Mouse (Mus musculus) intestine, postnatal 0 days (tissue): ENCODE measurements around the gene Nup35. TPM values are rescaled to one million over a fixed set of nuclear protein-coding genes. Genes with fewer than 3 reads are reported as not detected.

Source experiments
- ATAC-seq: fragments of 200-750 bp; cut with Nextera tagmentation; 2 replicates; pipeline ENCODE4 v1.8.0; 2017; ENCODE audit warnings: mild to moderate bottlenecking, moderate TSS enrichment, moderate library complexity
- H3K27ac ChIP-seq: fragments of 300-500 bp; sonication (generic); 2 replicates; pipeline ENCODE4 v1.5.1; 2014; ENCODE audit warnings: mild to moderate bottlenecking, low read depth, low read length, moderate library complexity
- H3K27me3 ChIP-seq: fragments of 300-500 bp; sonication (generic); replicated peaks from 2 replicates; pipeline ENCODE4 v1.6.1; 2014; ENCODE audit warnings: low read length, mixed read lengths; ENCODE audit not compliant: control insufficient read depth, insufficient read depth
- H3K36me3 ChIP-seq: fragments of 300-500 bp; sonication (generic); 2 replicates; pipeline ENCODE4 v1.6.1; 2014; ENCODE audit warnings: mild to moderate bottlenecking, moderate library complexity; ENCODE audit not compliant: control insufficient read depth, insufficient read depth
- H3K4me1 ChIP-seq: fragments of 300-500 bp; sonication (generic); replicated peaks from 2 replicates; pipeline ENCODE4 v1.6.1; 2014; ENCODE audit warnings: antibody characterized with exemption, low read length, mixed read lengths; ENCODE audit not compliant: control insufficient read depth, insufficient read depth
- H3K4me2 ChIP-seq: fragments of 300-500 bp; sonication (generic); replicated peaks from 2 replicates; pipeline ENCODE4 v1.6.1; 2014; ENCODE audit warnings: low read depth, mild to moderate bottlenecking, moderate library complexity
- H3K4me3 ChIP-seq: fragments of 300-500 bp; sonication (generic); 2 replicates; pipeline ENCODE4 v1.5.1; 2014; ENCODE audit warnings: low read depth, low read length
- H3K9ac ChIP-seq: fragments of 300-500 bp; sonication (generic); 2 replicates; pipeline ENCODE4 v1.6.1; 2014; ENCODE audit warnings: mild to moderate bottlenecking, low read depth, low read length
- H3K9me3 ChIP-seq: fragments of 300-500 bp; sonication (generic); 2 replicates; pipeline ENCODE4 v1.6.1; 2016; ENCODE audit warnings: mixed run types; ENCODE audit not compliant: control insufficient read depth
- CTCF ChIP-seq: sonication (generic); IDR thresholded peaks from 2 replicates; pipeline ENCODE4 v1.5.1; 2016; ENCODE audit warnings: low read depth, mild to moderate bottlenecking, control low read depth, antibody characterized with exemption, moderate library complexity
- WGBS: fragments of 180-500 bp; shearing (Covaris S2); extraction: QIAGEN DNeasy Blood & Tissue Kit; methylation state at CpG from one replicate; pipeline ENCODE4 v1.1.7; 2014; 5-methylcytosine and 5-hydroxymethylcytosine counted together
- polyA plus RNA-seq: library from polyadenylated mRNA; unstranded; fragments of >200 nt; fragmentation: Nextera tagmentation; extraction: Ambion mirVana; gene quantifications from 2 replicates; pipeline ENCODE4 v1.2.1, GENCODE M21; 2015

The Nup35 gene
- polyA plus RNA-seq, 1 experiment from 2014 or later: 13.8 TPM

DNA sequence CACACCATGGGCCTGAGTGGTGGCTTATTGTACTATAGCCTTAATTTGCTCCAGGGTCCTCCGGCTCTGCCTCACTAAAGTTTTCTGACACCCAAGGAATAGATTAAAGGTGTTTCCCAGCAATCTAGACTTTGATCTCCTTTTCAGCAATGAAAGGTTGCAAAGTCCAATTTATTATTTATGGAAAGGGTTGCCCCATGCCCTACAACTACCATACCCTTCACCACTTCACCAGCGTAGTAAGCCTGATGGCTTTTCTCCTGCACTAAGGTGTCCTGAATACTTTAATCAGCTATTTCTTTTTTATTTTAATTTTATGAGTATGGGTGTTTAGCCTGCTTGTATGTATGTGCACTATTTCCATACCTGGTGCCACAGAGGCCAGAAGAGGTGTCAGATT lies 45.6 kb downstream of the Nup35 start:
- TF ChIP-seq CTCF: no peak
- H3K4me3 ChIP-seq: no peak overlapping the region
- no peak overlapping the region for H3K27ac ChIP-seq
- no peaks in the 10 kb centered on the region for H3K27me3 ChIP-seq
- H3K9me3 ChIP-seq: no peaks in the 10 kb centered on the region
- H3K4me1 ChIP-seq: no peaks in the 10 kb centered on the region
- peak; percentile 72 for ATAC-seq
- H3K4me2 ChIP-seq: 0 out of 2 replicates have a peak overlapping the region, but pooled peaks have one; percentile 9
- 50% methylated on average over 2 of the region's 2 CpGs for WGBS
- no peak overlapping the region for H3K9ac ChIP-seq
- H3K36me3 ChIP-seq: peaks cover 5% of the 10 kb centered on the region; the same call in 1 of the 2 replicates

- Histone ChIP-seq H3K27me3 (no peaks in the 10 kb centered on the region), H3K9ac (no peak overlapping the region), H3K4me1 (no peaks in the 10 kb centered on the region), H3K4me3 (no peak overlapping the region), H3K9me3 (no peaks in the 10 kb centered on the region), H3K36me3 (no peaks in the 10 kb centered on the region; the same call in 1 of the 2 replicates), H3K4me2 (no peak overlapping the region), H3K27ac (no peak overlapping the region)
- no peak for ATAC-seq
- TF ChIP-seq CTCF: no peak
- 95% methylated on average over 5 of the region's 5 CpGs for WGBS
Observed at GRCm38 (mm10) chr2:80667396-80667964, 50.4 kb downstream of the Nup35 start.

GRCm38 (mm10) chr2:80669868-80670666 lies 53.0 kb downstream of the Nup35 start:
- WGBS: 76% methylated on average over 11 of the region's 11 CpGs
- no peak overlapping the region for H3K4me2 ChIP-seq
- H3K27me3 ChIP-seq: no peaks in the 10 kb centered on the region
- no peak overlapping the region for H3K4me3 ChIP-seq
- no peaks in the 10 kb centered on the region for H3K9me3 ChIP-seq
- no peaks in the 10 kb centered on the region for H3K4me1 ChIP-seq
- H3K36me3 ChIP-seq: no peaks in the 10 kb centered on the region; the same call in 1 of the 2 replicates
- H3K9ac ChIP-seq: no peak overlapping the region
- peak; percentile 76 for TF ChIP-seq CTCF
- H3K27ac ChIP-seq: no peak overlapping the region
- ATAC-seq: no peak

- WGBS: 89% methylated on average over 8 of the region's 8 CpGs
- TF ChIP-seq CTCF: no peak
- no peak for ATAC-seq
Observed at GRCm38 (mm10) chr2:80678803-80679202, 61.8 kb downstream of the Nup35 start.

DNA sequence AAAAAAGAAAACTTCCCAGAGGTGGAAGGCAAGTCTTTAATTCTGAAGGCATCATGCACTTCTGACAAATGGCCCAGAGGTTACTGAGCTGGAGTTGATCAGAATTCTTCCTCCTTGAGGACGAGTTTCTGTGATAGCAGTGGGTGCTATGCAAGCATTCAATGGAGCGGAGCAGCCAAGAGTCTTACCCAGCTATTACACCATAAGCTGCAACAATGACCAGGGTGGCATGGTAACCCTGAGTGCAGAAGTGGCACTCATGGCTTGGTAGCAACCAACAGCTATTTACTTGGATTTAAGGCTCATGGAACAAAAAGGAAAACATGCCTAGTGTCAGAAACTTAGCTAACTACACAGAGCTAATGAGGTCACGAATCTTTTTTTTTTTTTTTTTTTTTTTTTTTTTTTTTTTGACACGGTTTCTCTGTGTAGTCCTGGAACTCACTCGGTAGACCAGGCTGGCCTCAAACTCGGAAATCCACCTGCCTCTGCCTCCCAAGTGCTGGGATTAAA lies 66.7 kb downstream of the Nup35 start:
- H3K4me2 ChIP-seq: no peak overlapping the region
- ATAC-seq: no peak
- H3K4me1 ChIP-seq: no peaks in the 10 kb centered on the region
- no peaks in the 10 kb centered on the region for H3K36me3 ChIP-seq
- H3K27me3 ChIP-seq: no peaks in the 10 kb centered on the region
- H3K9ac ChIP-seq: no peak overlapping the region
- WGBS: 77% methylated on average over 6 of the region's 6 CpGs
- H3K9me3 ChIP-seq: no peaks in the 10 kb centered on the region
- no peak overlapping the region for H3K27ac ChIP-seq
- no peak overlapping the region for H3K4me3 ChIP-seq
- no peak for TF ChIP-seq CTCF

More at GRCm38 (mm10) chr2:80678803-80679202, 61.8 kb downstream of the Nup35 start:
- Histone ChIP-seq H3K27me3 (no peaks in the 10 kb centered on the region), H3K9ac (no peak overlapping the region), H3K4me1 (no peaks in the 10 kb centered on the region), H3K4me2 (no peak overlapping the region), H3K4me3 (no peak overlapping the region), H3K9me3 (no peaks in the 10 kb centered on the region), H3K36me3 (no peaks in the 10 kb centered on the region), H3K27ac (no peak overlapping the region)

- Histone ChIP-seq H3K4me3 (no peak overlapping the region), H3K27me3 (no peaks in the 10 kb centered on the region), H3K9me3 (no peaks in the 10 kb centered on the region), H3K9ac (no peak overlapping the region), H3K4me1 (no peaks in the 10 kb centered on the region), H3K27ac (no peak overlapping the region), H3K4me2 (no peak overlapping the region), H3K36me3 (no peaks in the 10 kb centered on the region)
- no peak for TF ChIP-seq CTCF
- no peak for ATAC-seq
- 79% methylated on average over 6 of the region's 6 CpGs for WGBS
Observed at GRCm38 (mm10) chr2:80684396-80685071, 67.5 kb downstream of the Nup35 start.
